Mouse (Mus musculus): ENCODE measurements around the gene Emx1. TPM values are rescaled to one million over a fixed set of nuclear protein-coding genes. Genes with fewer than 3 reads are reported as not detected.
"Not testable (repeated sequence)": the region's sequence is repeated elsewhere in the genome, so short reads cannot be mapped to it uniquely, and the experiment has no call there.

The Emx1 gene
- 0.21 and 0.45 TPM in 2 replicates for polyA plus RNA-seq (2015; fragmentation: Nextera tagmentation; extraction: Ambion mirVana)

GRCm38 (mm10) chr6:85187340-85188211 lies at the start of gene Emx1:
Gene Emx1, plus strand, starts transcription at chr6:85187438.
- Histone ChIP-seq H3K4me2 (replicated peaks) (peak within 1 kb of the TSS; percentile 63), H3K9me3 (replicated peaks) (no peaks in the 10 kb centered on the region), H3K36me3 (no peaks in the 10 kb centered on the region), H3K27me3 (peaks cover 86% of the 10 kb centered on the region), H3K9ac (no peak within 1 kb of the TSS), H3K27ac (replicated peaks) (no peak within 1 kb of the TSS), H3K4me1 (peaks cover 43% of the 10 kb centered on the region), H3K4me3 (replicated peaks) (peak within 1 kb of the TSS; percentile 35)
- peak; percentile 64 for ATAC-seq (ENCODE audit: insufficient number of reproducible peaks, low FRiP score, low TSS enrichment, low read depth)
- WGBS = under 1% methylated on average over 76 of the region's 81 CpGs

- Histone ChIP-seq H3K4me1 (peaks cover 6% of the 10 kb centered on the region), H3K36me3 (0 out of 2 replicates have a peak, but pooled peaks cover 3% of the 10 kb centered on the region), H3K4me2 (replicated peaks) (no peak overlapping the region), H3K9ac (no peak overlapping the region), H3K27me3 (no peaks in the 10 kb centered on the region), H3K9me3 (replicated peaks) (no peaks in the 10 kb centered on the region), H3K4me3 (replicated peaks) (no peak overlapping the region), H3K27ac (replicated peaks) (no peak overlapping the region)
- WGBS = 91% methylated on average over 2 of the region's 2 CpGs
- no peak for ATAC-seq (ENCODE audit: insufficient number of reproducible peaks, low FRiP score, low TSS enrichment, low read depth)
Measured at GRCm38 (mm10) chr6:85139534-85139933, 47.7 kb upstream of the Emx1 start.

- H3K27ac ChIP-seq (replicated peaks); ATAC-seq (ENCODE audit: insufficient number of reproducible peaks, low FRiP score, low TSS enrichment, low read depth); H3K4me2 ChIP-seq (replicated peaks); H3K4me1 ChIP-seq; H3K9me3 ChIP-seq (replicated peaks); H3K9ac ChIP-seq; H3K36me3 ChIP-seq; H3K27me3 ChIP-seq; H3K4me3 ChIP-seq (replicated peaks): not testable (repeated sequence)
- WGBS = 7% methylated on average over 7 of the region's 7 CpGs
Measured at GRCm38 (mm10) chr6:85141013-85141412, 46.2 kb upstream of the Emx1 start.

GRCm38 (mm10) chr6:85144466-85144865 lies 42.8 kb upstream of the Emx1 start:
- no peak overlapping the region for H3K4me3 ChIP-seq (replicated peaks)
- no peaks in the 10 kb centered on the region for H3K9me3 ChIP-seq (replicated peaks)
- H3K36me3 ChIP-seq = no peaks in the 10 kb centered on the region
- H3K27me3 ChIP-seq = no peaks in the 10 kb centered on the region
- H3K9ac ChIP-seq = no peak overlapping the region
- no peaks in the 10 kb centered on the region for H3K4me1 ChIP-seq
- WGBS = 63% methylated on average over 3 of the region's 3 CpGs
- H3K4me2 ChIP-seq (replicated peaks) = no peak overlapping the region
- H3K27ac ChIP-seq (replicated peaks) = no peak overlapping the region
- no peak for ATAC-seq (ENCODE audit: insufficient number of reproducible peaks, low FRiP score, low TSS enrichment, low read depth)

- H3K4me1 ChIP-seq = no peaks in the 10 kb centered on the region
- H3K4me2 ChIP-seq (replicated peaks) = no peak overlapping the region
- WGBS = 53% methylated on average over 3 of the region's 3 CpGs
- ATAC-seq (ENCODE audit: insufficient number of reproducible peaks, low FRiP score, low TSS enrichment, low read depth) = no peak
- H3K9ac ChIP-seq = no peak overlapping the region
- H3K27me3 ChIP-seq = no peaks in the 10 kb centered on the region
- H3K36me3 ChIP-seq = no peaks in the 10 kb centered on the region
- no peaks in the 10 kb centered on the region for H3K9me3 ChIP-seq (replicated peaks)
- no peak overlapping the region for H3K27ac ChIP-seq (replicated peaks)
- H3K4me3 ChIP-seq (replicated peaks) = no peak overlapping the region
Measured at GRCm38 (mm10) chr6:85147636-85148035, 39.6 kb upstream of the Emx1 start.

- WGBS = 61% methylated on average over 3 of the region's 3 CpGs
- no peaks in the 10 kb centered on the region for H3K36me3 ChIP-seq
- no peaks in the 10 kb centered on the region for H3K27me3 ChIP-seq
- H3K4me3 ChIP-seq (replicated peaks) = no peak overlapping the region
- ATAC-seq (ENCODE audit: insufficient number of reproducible peaks, low FRiP score, low TSS enrichment, low read depth) = no peak
- no peak overlapping the region for H3K9ac ChIP-seq
- H3K9me3 ChIP-seq (replicated peaks) = no peaks in the 10 kb centered on the region
- H3K4me2 ChIP-seq (replicated peaks) = no peak overlapping the region
- no peak overlapping the region for H3K27ac ChIP-seq (replicated peaks)
- H3K4me1 ChIP-seq = peaks cover 15% of the 10 kb centered on the region
Measured at GRCm38 (mm10) chr6:85150386-85150785, 36.9 kb upstream of the Emx1 start.

GRCm38 (mm10) chr6:85153970-85154540 lies 33.2 kb upstream of the Emx1 start:
- no peaks in the 10 kb centered on the region for H3K36me3 ChIP-seq
- WGBS = 17% methylated on average over 9 of the region's 9 CpGs
- H3K9me3 ChIP-seq (replicated peaks) = no peaks in the 10 kb centered on the region
- H3K4me3 ChIP-seq (replicated peaks) = no peak overlapping the region
- H3K4me2 ChIP-seq (replicated peaks) = no peak overlapping the region
- peaks cover 15% of the 10 kb centered on the region for H3K4me1 ChIP-seq
- no peak overlapping the region for H3K9ac ChIP-seq
- no peaks in the 10 kb centered on the region for H3K27me3 ChIP-seq
- no peak for ATAC-seq (ENCODE audit: insufficient number of reproducible peaks, low FRiP score, low TSS enrichment, low read depth)
- H3K27ac ChIP-seq (replicated peaks) = no peak overlapping the region

GRCm38 (mm10) chr6:85154861-85155528 lies 32.2 kb upstream of the Emx1 start:
- H3K4me3 ChIP-seq (replicated peaks) = peak overlapping the region; percentile 56
- H3K4me1 ChIP-seq = peaks cover 15% of the 10 kb centered on the region
- H3K4me2 ChIP-seq (replicated peaks) = peak overlapping the region; percentile 71
- 2% methylated on average over 34 of the region's 34 CpGs for WGBS
- ATAC-seq (ENCODE audit: insufficient number of reproducible peaks, low FRiP score, low TSS enrichment, low read depth) = peak; percentile 73; the same call in 1 of the 2 replicates
- H3K27me3 ChIP-seq = no peaks in the 10 kb centered on the region
- peak overlapping the region; percentile 37 for H3K9ac ChIP-seq
- H3K9me3 ChIP-seq (replicated peaks) = no peaks in the 10 kb centered on the region
- H3K27ac ChIP-seq (replicated peaks) = peak overlapping the region; percentile 58
- H3K36me3 ChIP-seq = no peaks in the 10 kb centered on the region

GRCm38 (mm10) chr6:85156551-85156950 lies 30.7 kb upstream of the Emx1 start:
- not testable (repeated sequence) for ATAC-seq (ENCODE audit: insufficient number of reproducible peaks, low FRiP score, low TSS enrichment, low read depth); H3K9ac ChIP-seq; H3K9me3 ChIP-seq (replicated peaks); H3K4me3 ChIP-seq (replicated peaks); H3K4me2 ChIP-seq (replicated peaks); H3K27ac ChIP-seq (replicated peaks); H3K36me3 ChIP-seq; H3K27me3 ChIP-seq
- H3K4me1 ChIP-seq = peaks cover 15% of the 10 kb centered on the region
- 84% methylated on average over 2 of the region's 2 CpGs for WGBS

GRCm38 (mm10) chr6:85158040-85158804 lies 29.0 kb upstream of the Emx1 start:
- not testable (repeated sequence) for H3K36me3 ChIP-seq; ATAC-seq (ENCODE audit: insufficient number of reproducible peaks, low FRiP score, low TSS enrichment, low read depth); H3K9me3 ChIP-seq (replicated peaks); H3K27me3 ChIP-seq; H3K9ac ChIP-seq; H3K27ac ChIP-seq (replicated peaks); H3K4me2 ChIP-seq (replicated peaks); H3K4me3 ChIP-seq (replicated peaks)
- WGBS = 76% methylated on average over 4 of the region's 4 CpGs
- peaks cover 15% of the 10 kb centered on the region for H3K4me1 ChIP-seq

Measured in embryonic facial prominence, embryonic 15.5 days (tissue).